Mouse (Mus musculus) heart, adult 2 months (tissue): Measurements from ENCODE around the gene Acap2.

Experiments
- CTCF ChIP-seq: fragments of 200-600 bp; IDR thresholded peaks from 2 replicates; pipeline ENCODE4 v1.8.1; 2022; ENCODE audit warnings: antibody characterized with exemption, mild to moderate bottlenecking, moderate library complexity
- POLR2A ChIP-seq: fragments of 200-500 bp; IDR thresholded peaks from 2 replicates; pipeline ENCODE4 v1.6.1; 2011; ENCODE audit warnings: mild to moderate bottlenecking, low read depth, low read length, control low read depth; ENCODE audit not compliant: insufficient read depth

GRCm38 (mm10) chr16:31064782-31065181, 136.3 kb downstream of the Acap2 start:
- TF ChIP-seq CTCF (no peak), POLR2A (no peak)
